Mouse (Mus musculus) cerebellum, adult 9-11 months (tissue): ENCODE data around the gene Cops7a.
A peak's percentile ranks its signal among the peaks of the same experiment; 100 is the strongest.

ENCODE experiments used
- DNase-seq: peaks from one replicate; pipeline ENCODE4 v3.0.0; 2022

The Cops7a gene

GRCm38 (mm10) chr6:124917518-124918330 lies 47.6 kb downstream of the Cops7a start:
- DNase-seq, result peak; percentile 99

GRCm38 (mm10) chr6:124916695-124917517 lies 48.4 kb downstream of the Cops7a start:
- DNase-seq, result peak; percentile 92

- DNase-seq, result peak; percentile 75
These were observed 49.2 kb downstream of the Cops7a start for GRCm38 (mm10) chr6:124915942-124916694.

- peak; percentile 70 for DNase-seq
These were observed 50.0 kb downstream of the Cops7a start for GRCm38 (mm10) chr6:124915160-124915941.

GRCm38 (mm10) chr6:124914511-124914910 lies 50.8 kb downstream of the Cops7a start:
- DNase-seq, result peak; percentile 46

GRCm38 (mm10) chr6:124913721-124914285 lies 51.5 kb downstream of the Cops7a start:
- peak; percentile 53 for DNase-seq

GRCm38 (mm10) chr6:124913214-124913613 lies 52.1 kb downstream of the Cops7a start:
- DNase-seq, result peak; percentile 50

- DNase-seq, result peak; percentile 11
These were observed 53.7 kb downstream of the Cops7a start, which contains the start of gene Lag3 for GRCm38 (mm10) chr6:124911533-124912218. Gene Lag3 (minus strand): TSS chr6:124911705.

- DNase-seq, result peak; percentile 45
These were observed 55.3 kb downstream of the Cops7a start for GRCm38 (mm10) chr6:124910032-124910431.
